Mouse (Mus musculus) liver, adult 2 months (tissue): ENCODE data around the gene Arhgef2.

Source experiments
- CTCF ChIP-seq: fragments of 200-500 bp; IDR thresholded peaks from 2 replicates; pipeline ENCODE4 v1.5.1; 2011; ENCODE audit warnings: low read depth, low read length, control low read depth
- POLR2A ChIP-seq: fragments of 200-500 bp; IDR thresholded peaks from 2 replicates; pipeline ENCODE4 v1.6.1; 2011; ENCODE audit warnings: low read length, control low read depth; ENCODE audit not compliant: insufficient read depth; ENCODE audit errors: extremely low read depth

DNA sequence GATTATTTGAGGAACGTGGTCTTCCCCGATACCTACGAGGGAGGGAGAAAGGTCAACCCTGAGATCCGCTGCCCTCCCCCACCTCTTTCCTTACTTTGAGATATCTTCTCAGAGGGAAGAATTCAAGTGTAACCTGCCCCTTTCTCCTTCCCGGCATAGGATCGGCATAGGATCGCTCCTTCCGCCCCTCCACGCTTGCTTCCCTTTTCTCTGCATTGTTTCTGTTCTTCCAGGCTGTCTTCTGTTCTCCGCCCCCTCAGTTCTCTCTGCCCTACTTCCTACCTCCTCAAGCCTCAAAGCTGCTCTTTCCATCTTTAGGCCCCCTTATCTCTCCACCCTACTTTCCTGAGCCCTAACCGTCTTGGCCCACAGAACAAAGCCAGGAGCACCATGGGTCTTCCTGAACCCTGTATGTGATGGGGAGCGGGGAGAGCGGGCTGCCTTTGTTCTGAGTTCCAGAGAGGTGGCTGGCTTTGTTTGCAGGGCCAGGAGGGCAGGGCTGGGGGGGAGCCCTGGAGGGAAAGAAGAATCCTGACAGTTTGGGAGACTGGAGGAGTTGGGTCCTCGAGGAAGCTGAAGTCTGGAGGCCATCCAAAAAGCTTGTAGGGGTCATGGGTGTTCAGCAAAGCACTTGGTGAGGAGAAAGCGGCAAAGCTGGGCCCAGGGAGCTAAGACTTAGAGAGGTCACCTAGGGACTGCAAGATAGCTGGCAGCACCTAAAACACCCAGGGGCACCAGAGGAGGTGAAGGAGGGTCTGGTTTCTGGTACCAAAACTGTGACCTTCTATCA, 17.8 kb downstream of the Arhgef2 start:
- TF ChIP-seq CTCF (no peak), POLR2A (no peak)
